Mouse (Mus musculus) heart, adult 2 months (tissue): ENCODE results near the gene Det1.

Experiments
- EP300 ChIP-seq: fragments of 200-500 bp; IDR thresholded peaks from 2 replicates; pipeline ENCODE4 v1.6.1; 2011; ENCODE audit warnings: low read depth, low read length, control low read depth; ENCODE audit not compliant: insufficient read depth
- POLR2A ChIP-seq: fragments of 200-500 bp; IDR thresholded peaks from 2 replicates; pipeline ENCODE4 v1.6.1; 2011; ENCODE audit warnings: mild to moderate bottlenecking, low read depth, low read length, control low read depth; ENCODE audit not compliant: insufficient read depth

DNA sequence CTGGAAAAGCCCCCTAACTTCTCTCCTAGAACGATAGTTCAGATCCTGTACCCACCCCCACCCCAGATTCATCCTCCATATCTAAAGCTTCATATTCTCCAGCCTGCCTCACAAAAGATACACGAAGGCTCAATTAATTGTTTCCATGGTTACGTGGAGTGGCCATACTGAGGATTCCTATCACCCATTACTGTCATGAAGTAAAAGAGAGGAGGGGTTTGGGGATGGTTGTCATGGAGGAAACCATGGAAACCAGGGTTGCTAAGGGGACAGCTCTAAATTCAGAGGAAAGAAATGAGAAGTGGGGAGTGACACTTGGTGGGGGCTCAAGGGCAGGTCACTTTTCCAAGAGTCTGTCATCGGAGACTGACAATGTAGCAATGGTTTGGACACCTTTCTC is 39.4 kb upstream of the Det1 start:
- TF ChIP-seq POLR2A (no peak), EP300 (no peak)
